Mouse (Mus musculus) liver, postnatal 0 days (tissue): ENCODE data around the gene Thop1. TPM values are rescaled to one million over a fixed set of nuclear protein-coding genes. Genes with fewer than 3 reads are reported as not detected.

Experiments
- ATAC-seq: fragments of 200-750 bp; cut with Nextera tagmentation; 2 replicates; pipeline ENCODE4 v1.8.0; 2017; ENCODE audit warnings: mild to moderate bottlenecking, moderate library complexity
- DNase-seq: peaks from one replicate; pipeline ENCODE4 v3.0.0-alpha.2; 2016
- H3K27ac ChIP-seq: fragments of 300-500 bp; sonication (generic); 2 replicates; pipeline ENCODE4 v1.5.1; 2014; ENCODE audit warnings: antibody characterized with exemption, moderate library complexity, mild to moderate bottlenecking, low read depth
- H3K27me3 ChIP-seq: fragments of 300-500 bp; sonication (generic); 2 replicates; pipeline ENCODE4 v1.6.1; 2014; ENCODE audit warnings: low read length, control low read depth, mixed read lengths; ENCODE audit not compliant: insufficient read depth
- H3K36me3 ChIP-seq: fragments of 300-500 bp; sonication (generic); replicated peaks from 2 replicates; pipeline ENCODE4 v1.6.1; 2014; ENCODE audit warnings: mild to moderate bottlenecking, control low read depth, low read length, moderate library complexity, mixed read lengths; ENCODE audit not compliant: insufficient read depth
- H3K4me1 ChIP-seq: fragments of 300-500 bp; sonication (generic); 2 replicates; pipeline ENCODE4 v1.6.1; 2014; ENCODE audit warnings: antibody characterized with exemption, mild to moderate bottlenecking, control low read depth; ENCODE audit not compliant: insufficient read depth
- H3K4me2 ChIP-seq: fragments of 300-500 bp; sonication (generic); 2 replicates; pipeline ENCODE4 v1.6.1; 2014; ENCODE audit warnings: low read depth, mild to moderate bottlenecking, low read length, moderate library complexity, mixed read lengths
- H3K4me3 ChIP-seq: fragments of 300-500 bp; sonication (generic); 2 replicates; pipeline ENCODE4 v1.5.1; 2014; ENCODE audit warnings: low read depth, low read length
- H3K9ac ChIP-seq: fragments of 300-500 bp; sonication (generic); replicated peaks from 2 replicates; pipeline ENCODE4 v1.6.1; 2014; ENCODE audit warnings: mild to moderate bottlenecking, moderate library complexity
- H3K9me3 ChIP-seq: fragments of 300-500 bp; sonication (generic); 2 replicates; pipeline ENCODE4 v1.6.1; 2016; ENCODE audit warnings: mild to moderate bottlenecking, control low read depth, low read length, mixed read lengths
- CTCF ChIP-seq: sonication (generic); IDR thresholded peaks from 2 replicates; pipeline ENCODE4 v1.5.1; 2016; ENCODE audit warnings: antibody characterized with exemption, low read depth
- EP300 ChIP-seq: IDR thresholded peaks from 2 replicates; pipeline ENCODE4 v1.6.1; 2016; ENCODE audit warnings: antibody characterized with exemption, low read depth, mild to moderate bottlenecking
- WGBS: fragments of 180-500 bp; shearing (Covaris S2); extraction: QIAGEN DNeasy Blood & Tissue Kit; methylation state at CpG from one replicate; pipeline ENCODE4 v1.1.7; 2014; ENCODE audit not compliant: insufficient replicate concordance; 5-methylcytosine and 5-hydroxymethylcytosine counted together
- polyA plus RNA-seq: library from polyadenylated mRNA; unstranded; fragments of >200 nt; fragmentation: Nextera tagmentation; extraction: Ambion mirVana; gene quantifications from 2 replicates; pipeline ENCODE4 v1.2.1, GENCODE M21; 2015

Thop1 gene
- 7.4 and 8.1 TPM in 2 replicates for polyA plus RNA-seq

DNA sequence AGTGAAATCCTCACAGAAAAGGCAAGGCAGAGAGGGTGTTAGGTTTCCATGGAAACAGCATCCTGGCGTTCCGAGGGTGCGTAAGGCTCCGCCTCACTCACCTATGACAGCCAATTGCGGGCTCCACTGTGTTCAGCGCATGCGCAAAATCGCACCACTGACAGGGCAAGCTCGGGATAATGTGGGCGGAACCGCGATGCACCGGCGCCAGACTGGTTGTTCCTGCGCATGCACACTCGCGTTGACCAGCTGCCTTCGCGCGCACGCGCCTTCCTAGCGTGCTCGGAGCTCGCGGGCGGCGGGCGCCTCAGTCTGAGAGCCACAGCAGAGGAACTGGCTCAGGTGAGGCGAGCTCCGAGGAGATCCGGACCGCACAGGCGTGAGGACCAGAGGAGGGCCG is at the start of gene Thop1:
Gene Thop1, plus strand, starts transcription at position 200 of the 400 bp plus-strand sequence.
- DNase-seq, result peak; percentile 98
- peak; percentile 94 for ATAC-seq
- under 1% methylated on average over 35 of the region's 35 CpGs for WGBS

DNA sequence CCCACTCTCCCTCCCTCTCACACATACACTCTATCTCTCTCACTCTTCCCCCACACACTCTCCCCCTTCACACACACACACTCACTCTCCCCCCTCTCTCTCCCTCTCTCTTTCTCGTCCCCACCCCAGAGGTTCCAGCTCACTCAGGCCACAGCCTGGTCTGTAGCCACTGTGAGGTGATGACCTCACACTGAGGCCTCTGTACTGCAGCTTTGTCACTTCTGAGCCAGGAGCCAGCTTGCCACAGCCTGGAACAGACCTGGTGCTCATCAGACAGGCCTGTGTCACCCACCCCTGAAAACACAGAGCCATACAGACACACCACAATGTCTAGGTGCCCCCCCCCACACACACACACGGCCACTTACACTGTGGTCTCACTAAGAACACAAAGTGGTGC is 49.6 kb upstream of the Thop1 start:
- ATAC-seq, result no peak
- DNase-seq, result no peak
- TF ChIP-seq EP300 (no peak), CTCF (no peak)
- Histone ChIP-seq H3K4me1 (peaks cover 2% of the 10 kb centered on the region; the same call in 1 of the 2 replicates), H3K4me2 (no peak overlapping the region), H3K27ac (no peak overlapping the region), H3K27me3 (peaks cover 29% of the 10 kb centered on the region), H3K4me3 (no peak overlapping the region), H3K36me3 (no peaks in the 10 kb centered on the region), H3K9ac (no peak overlapping the region), H3K9me3 (no peaks in the 10 kb centered on the region)
- WGBS, result 51% methylated on average over 2 of the region's 2 CpGs

More for the DNA sequence above, at the start of gene Thop1:
- no peak for TF ChIP-seq EP300
- TF ChIP-seq CTCF, result no peak
- Histone ChIP-seq H3K4me1 (peaks cover 9% of the 10 kb centered on the region), H3K36me3 (0 out of 2 replicates have a peak, but pooled peaks cover 4% of the 10 kb centered on the region), H3K27me3 (no peaks in the 10 kb centered on the region), H3K4me2 (peak within 1 kb of the TSS; percentile 98), H3K4me3 (peak within 1 kb of the TSS; percentile 57), H3K27ac (no peak within 1 kb of the TSS), H3K9me3 (no peaks in the 10 kb centered on the region), H3K9ac (peak within 1 kb of the TSS; percentile 58)

DNA sequence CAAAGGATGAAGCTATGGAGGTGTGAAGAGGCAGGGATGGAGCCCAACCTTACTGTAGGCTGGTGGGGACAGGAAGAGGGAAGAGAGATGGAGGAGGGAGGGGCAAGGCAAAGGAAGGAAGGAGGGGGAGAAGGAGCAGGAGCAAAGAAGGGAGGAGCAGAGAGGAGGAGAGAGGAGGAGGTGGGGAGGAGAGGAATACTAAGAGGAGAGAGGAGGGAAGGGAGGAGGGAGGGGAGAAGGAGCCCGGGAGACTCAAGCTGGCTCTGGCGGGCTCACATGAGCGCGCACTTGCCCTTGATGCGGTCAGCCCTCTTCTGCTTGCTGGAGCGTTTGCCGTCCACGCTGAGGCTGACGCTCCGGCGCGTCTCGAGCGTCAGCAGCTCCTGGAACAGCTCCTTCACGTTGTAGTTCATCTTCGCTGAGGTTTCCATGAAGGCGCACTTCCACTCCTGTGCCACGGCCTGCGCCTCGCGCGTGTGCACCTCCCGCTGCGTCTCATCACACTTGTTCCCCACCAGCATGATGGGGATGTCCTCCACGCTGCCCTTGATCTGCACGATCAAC is 48.2 kb upstream of the Thop1 start:
- no peaks in the 10 kb centered on the region; the same call in 1 of the 2 replicates for H3K4me1 ChIP-seq
- no peak overlapping the region for H3K9ac ChIP-seq
- no peaks in the 10 kb centered on the region for H3K9me3 ChIP-seq
- DNase-seq (no peak), ATAC-seq (no peak)
- H3K4me3 ChIP-seq, result no peak overlapping the region
- H3K27me3 ChIP-seq, result peaks cover 37% of the 10 kb centered on the region
- no peak overlapping the region for H3K4me2 ChIP-seq
- 8% methylated on average over 25 of the region's 26 CpGs for WGBS
- no peaks in the 10 kb centered on the region for H3K36me3 ChIP-seq
- no peak overlapping the region for H3K27ac ChIP-seq
- no peak for TF ChIP-seq EP300
- no peak for TF ChIP-seq CTCF

DNA sequence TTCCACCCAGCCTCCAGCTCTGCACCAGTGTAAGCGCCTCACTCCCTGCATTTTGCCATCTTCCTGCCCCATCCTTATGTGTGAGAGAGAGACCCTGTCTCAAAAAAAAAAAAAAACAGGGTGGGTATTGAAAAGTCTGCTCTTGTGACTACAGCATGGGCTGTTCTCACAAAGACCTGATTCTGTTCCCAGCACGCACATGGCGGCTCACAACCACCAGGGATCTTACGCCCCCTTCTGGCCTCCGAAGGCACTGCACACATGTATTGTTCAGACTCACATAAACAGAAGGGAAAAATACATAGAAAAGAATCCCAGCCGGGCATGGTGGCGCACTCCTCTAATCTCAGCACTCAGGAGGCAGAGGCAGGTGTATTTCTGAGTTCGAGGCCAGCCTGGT is 47.1 kb upstream of the Thop1 start:
- ATAC-seq, result no peak
- DNase-seq, result no peak
- no peaks in the 10 kb centered on the region; the same call in 1 of the 2 replicates for H3K4me1 ChIP-seq
- H3K36me3 ChIP-seq, result no peaks in the 10 kb centered on the region
- H3K27ac ChIP-seq, result no peak overlapping the region
- peaks cover 37% of the 10 kb centered on the region for H3K27me3 ChIP-seq
- H3K4me2 ChIP-seq, result no peak overlapping the region
- no peak overlapping the region for H3K9ac ChIP-seq
- H3K9me3 ChIP-seq, result no peaks in the 10 kb centered on the region
- TF ChIP-seq EP300 (no peak), CTCF (peak; percentile 52)
- no peak overlapping the region for H3K4me3 ChIP-seq
- WGBS, result 55% methylated on average over 8 of the region's 8 CpGs

DNA sequence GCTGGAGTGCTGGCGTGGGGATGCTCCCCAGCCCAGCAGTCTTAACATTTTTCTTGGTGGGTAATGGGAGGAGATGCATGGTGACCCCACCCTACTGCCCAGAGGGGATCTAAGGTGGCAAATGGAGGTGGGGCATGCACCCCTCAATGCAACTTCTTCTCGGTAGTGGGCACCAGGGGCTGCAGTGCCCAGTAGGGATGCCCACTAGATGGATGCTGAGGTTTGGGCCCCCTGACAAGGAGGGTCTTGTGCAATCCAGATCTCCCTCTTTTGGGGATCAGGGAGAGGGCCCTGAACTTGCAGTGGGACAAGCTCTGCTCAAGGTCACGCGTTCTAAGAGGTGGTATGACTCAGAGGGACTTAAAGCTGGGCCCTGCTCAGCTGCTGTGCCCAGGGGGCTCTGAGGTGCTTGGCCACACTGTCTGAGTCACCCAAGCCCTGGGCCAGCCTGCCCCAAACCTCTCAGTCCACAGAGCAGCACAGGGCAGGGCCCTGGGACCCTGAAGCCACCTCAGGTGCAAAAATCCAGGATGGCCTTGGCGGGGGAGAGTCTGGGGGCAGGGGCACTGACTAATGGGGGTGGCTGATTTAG is 45.4 kb upstream of the Thop1 start:
- TF ChIP-seq CTCF (no peak), EP300 (no peak)
- ATAC-seq (no peak), DNase-seq (no peak)
- no peaks in the 10 kb centered on the region for H3K9me3 ChIP-seq
- no peaks in the 10 kb centered on the region for H3K36me3 ChIP-seq
- H3K27ac ChIP-seq, result no peak overlapping the region
- no peaks in the 10 kb centered on the region; the same call in 1 of the 2 replicates for H3K4me1 ChIP-seq
- 54% methylated on average over 5 of the region's 5 CpGs for WGBS
- peaks cover 37% of the 10 kb centered on the region for H3K27me3 ChIP-seq
- no peak overlapping the region for H3K4me2 ChIP-seq
- H3K4me3 ChIP-seq, result no peak overlapping the region
- no peak overlapping the region for H3K9ac ChIP-seq

DNA sequence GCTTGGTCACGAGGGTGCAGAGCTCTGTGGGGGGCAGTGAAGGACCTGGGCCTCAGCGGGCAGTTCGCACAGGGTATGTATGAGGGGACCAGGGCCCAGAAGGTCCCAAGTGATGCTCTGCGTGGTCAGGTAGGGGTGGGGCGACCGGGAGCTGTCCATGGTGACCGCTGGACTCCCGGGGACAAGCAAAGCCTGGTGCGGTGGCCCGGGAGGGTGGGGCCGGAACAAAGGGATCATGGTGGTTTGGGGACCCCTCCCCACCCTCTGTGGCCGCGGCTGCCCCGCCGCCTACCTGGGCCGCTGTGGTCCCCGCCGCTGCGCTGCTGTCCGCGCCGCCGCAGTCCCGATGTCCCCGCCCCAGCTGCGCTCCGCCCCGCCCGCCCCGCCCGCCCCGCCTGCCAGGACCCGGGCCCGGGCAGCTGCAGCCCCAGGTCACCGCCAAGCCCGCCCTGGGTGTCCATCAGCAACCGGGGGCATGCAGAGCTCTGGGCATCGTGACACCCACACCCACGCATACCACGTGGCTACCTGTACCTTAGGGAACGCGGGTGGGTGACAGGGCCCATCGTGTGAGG is 44.7 kb upstream of the Thop1 start:
- no peaks in the 10 kb centered on the region for H3K9me3 ChIP-seq
- no peak overlapping the region for H3K4me3 ChIP-seq
- DNase-seq (peak; percentile 36), ATAC-seq (no peak)
- no peak overlapping the region for H3K9ac ChIP-seq
- H3K4me1 ChIP-seq, result no peaks in the 10 kb centered on the region; the same call in 1 of the 2 replicates
- H3K4me2 ChIP-seq, result no peak overlapping the region
- H3K36me3 ChIP-seq, result no peaks in the 10 kb centered on the region
- H3K27ac ChIP-seq, result no peak overlapping the region
- no peak for TF ChIP-seq CTCF
- no peak for TF ChIP-seq EP300
- 4% methylated on average over 42 of the region's 43 CpGs for WGBS
- peaks cover 37% of the 10 kb centered on the region for H3K27me3 ChIP-seq
